Mouse (Mus musculus) inflammation-experienced regulatory T-cells, adult 6 months (primary cell): Measurements from ENCODE around the gene Rhbdf2. TPM values are rescaled to one million over a fixed set of nuclear protein-coding genes. Genes with fewer than 3 reads are reported as not detected.

Experiments used
- ATAC-seq: one replicate; pipeline ENCODE4 v1.8.0; 2017
- polyA plus RNA-seq, 3 experiments: library from polyadenylated mRNA; unstranded; fragments of 100-300 nt; shearing (Covaris generic); gene quantifications; one replicate each; pipeline ENCODE4 v1.2.1; 2017

Rhbdf2 gene
- polyA plus RNA-seq, 3 experiments from 2014 or later, result 3.4 to 9.3 (median 3.9) TPM

DNA sequence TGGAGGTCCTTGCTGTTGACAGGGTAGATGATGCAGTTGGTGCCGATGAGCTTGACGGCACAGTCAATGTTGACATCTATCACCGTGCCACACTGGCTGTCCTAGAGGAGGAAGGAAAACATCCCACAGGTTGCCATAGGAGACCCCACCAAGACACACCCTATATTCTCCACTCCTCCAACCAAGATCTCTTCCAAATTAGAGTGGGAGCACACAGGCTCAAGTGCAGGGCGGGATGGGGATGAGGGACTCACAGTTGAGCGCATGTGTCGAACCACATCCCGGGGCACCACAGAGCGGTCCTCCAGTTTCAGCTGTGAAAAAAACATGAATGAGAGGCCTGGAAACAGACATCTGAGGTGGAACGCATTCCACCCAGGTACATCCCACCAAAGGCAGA lies 78.0 kb downstream of the Rhbdf2 start:
- ATAC-seq, result no peak

Other genes with a start within 250 kb of the Rhbdf2 start
- 10 to 100 TPM in 1 of 3 experiments, 1 to 10 TPM in 2; 3.0 to 15.1 (median 8.5) TPM for gene Rnf157, start 214.0 kb downstream of the Rhbdf2 start, polyA plus RNA-seq
- gene Ubald2, start 192.9 kb downstream of the Rhbdf2 start, polyA plus RNA-seq, result 10 to 100 TPM; 10.4 to 14.6 (median 10.6) TPM
- not detected for gene Qrich2, start 160.8 kb downstream of the Rhbdf2 start, polyA plus RNA-seq
- gene Prpsap1, start 132.8 kb downstream of the Rhbdf2 start, polyA plus RNA-seq, result 10 to 100 TPM; 23.4 to 58.2 (median 50.6) TPM
- gene Sphk1, start 96.1 kb downstream of the Rhbdf2 start, polyA plus RNA-seq, result not detected
- gene Ube2o, start 45.6 kb downstream of the Rhbdf2 start, polyA plus RNA-seq, result 1 to 10 TPM; 1.5 to 2.2 (median 2.0) TPM
- gene Aanat, start 40.6 kb downstream of the Rhbdf2 start, polyA plus RNA-seq, result not detected
- gene Prcd, start 26.5 kb upstream of the Rhbdf2 start, polyA plus RNA-seq, result not detected
- under 1 TPM in 2 of 3 experiments, not detected in 1; 0.24 to 0.32 TPM for gene Cygb, start 27.3 kb upstream of the Rhbdf2 start, polyA plus RNA-seq
- 10 to 100 TPM in 2 of 3 experiments, 1 to 10 TPM in 1; 9.0 to 17.1 (median 13.5) TPM for gene St6galnac1, start 148.5 kb upstream of the Rhbdf2 start, polyA plus RNA-seq
- not detected for gene Mxra7, start 201.0 kb upstream of the Rhbdf2 start, polyA plus RNA-seq
- gene Mettl23, start 216.3 kb upstream of the Rhbdf2 start, polyA plus RNA-seq, result 100 to 1,000 TPM; 121 to 151 (median 145) TPM
- gene Jmjd6, start 216.4 kb upstream of the Rhbdf2 start, polyA plus RNA-seq, result 10 to 100 TPM; 49.7 to 58.8 (median 53.6) TPM
- gene Mfsd11, start 225.4 kb upstream of the Rhbdf2 start, polyA plus RNA-seq, result 10 to 100 TPM; 18.7 to 31.0 (median 29.0) TPM
- gene Srsf2, start 226.1 kb upstream of the Rhbdf2 start, polyA plus RNA-seq, result 100 to 1,000 TPM; 189 to 367 (median 325) TPM